Mouse (Mus musculus): ENCODE measurements around the gene Foxb1. TPM values are rescaled to one million over a fixed set of nuclear protein-coding genes. Genes with fewer than 3 reads are reported as not detected.

Foxb1 gene
- polyA plus RNA-seq, 1 experiment from 2014 or later: 9.7 TPM

Other genes starting within 250 kb of the Foxb1 start
- gene Bnip2, start 228.5 kb upstream of the Foxb1 start, polyA plus RNA-seq (2016; fragmentation: Nextera tagmentation; extraction: Ambion mirVana): 94.7 and 105 TPM in 2 replicates

All from neural tube, embryonic 12.5 days (tissue).